Mouse (Mus musculus) midbrain, embryonic 14.5 days (tissue): ENCODE measurements at regions not wholly inside any gene's neighbourhood (a gene's known extent, or its start where the extent isn't known, plus 50 kb on each side); places are given as distances from the start of the nearest gene placed in this dataset.
A peak's percentile ranks its signal among the peaks of the same experiment; 100 is the strongest.

Experiments used
- ATAC-seq: fragments of 200-750 bp; cut with Nextera tagmentation; 2 replicates; pipeline ENCODE4 v1.8.0; 2017; ENCODE audit warnings: moderate number of reproducible peaks, moderate library complexity; ENCODE audit not compliant: low FRiP score, low TSS enrichment
- DNase-seq: peaks from one replicate; pipeline ENCODE4 v3.0.0-alpha.2; 2015
- H3K27ac ChIP-seq: fragments of 300-500 bp; sonication (generic); replicated peaks from 2 replicates; pipeline ENCODE4 v1.5.1; 2014; ENCODE audit warnings: mild to moderate bottlenecking, low read depth, low read length, moderate library complexity
- H3K27me3 ChIP-seq: fragments of 300-500 bp; sonication (generic); 2 replicates; pipeline ENCODE4 v1.6.1; 2014; ENCODE audit warnings: low read length, control low read depth, mixed read lengths; ENCODE audit not compliant: control insufficient read depth, insufficient read depth
- H3K36me3 ChIP-seq: fragments of 300-500 bp; sonication (generic); 2 replicates; pipeline ENCODE4 v1.6.1; 2014; ENCODE audit warnings: low read length, control low read depth; ENCODE audit not compliant: control insufficient read depth, insufficient read depth
- H3K4me1 ChIP-seq: fragments of 300-500 bp; sonication (generic); 2 replicates; pipeline ENCODE4 v1.6.1; 2014; ENCODE audit warnings: mild to moderate bottlenecking, antibody characterized with exemption, low read length, control low read depth; ENCODE audit not compliant: control insufficient read depth, insufficient read depth
- H3K4me2 ChIP-seq: fragments of 300-500 bp; sonication (generic); 2 replicates; pipeline ENCODE4 v1.6.1; 2014; ENCODE audit warnings: mild to moderate bottlenecking, low read length, moderate library complexity
- H3K4me3 ChIP-seq: fragments of 300-500 bp; sonication (generic); replicated peaks from 2 replicates; pipeline ENCODE4 v1.5.1; 2014; ENCODE audit warnings: low read depth, low read length
- H3K9ac ChIP-seq: fragments of 300-500 bp; sonication (generic); replicated peaks from 2 replicates; pipeline ENCODE4 v1.6.1; 2014; ENCODE audit warnings: mild to moderate bottlenecking, low read length, moderate library complexity
- H3K9me3 ChIP-seq: fragments of 300-500 bp; sonication (generic); 2 replicates; pipeline ENCODE4 v1.6.1; 2016; ENCODE audit warnings: low read length, control low read depth, mixed read lengths; ENCODE audit not compliant: control insufficient read depth
- WGBS: fragments of 180-500 bp; shearing (Covaris S2); extraction: QIAGEN DNeasy Blood & Tissue Kit; methylation state at CpG from one replicate; pipeline ENCODE4 v1.1.7; 2014; 5-methylcytosine and 5-hydroxymethylcytosine counted together

DNA sequence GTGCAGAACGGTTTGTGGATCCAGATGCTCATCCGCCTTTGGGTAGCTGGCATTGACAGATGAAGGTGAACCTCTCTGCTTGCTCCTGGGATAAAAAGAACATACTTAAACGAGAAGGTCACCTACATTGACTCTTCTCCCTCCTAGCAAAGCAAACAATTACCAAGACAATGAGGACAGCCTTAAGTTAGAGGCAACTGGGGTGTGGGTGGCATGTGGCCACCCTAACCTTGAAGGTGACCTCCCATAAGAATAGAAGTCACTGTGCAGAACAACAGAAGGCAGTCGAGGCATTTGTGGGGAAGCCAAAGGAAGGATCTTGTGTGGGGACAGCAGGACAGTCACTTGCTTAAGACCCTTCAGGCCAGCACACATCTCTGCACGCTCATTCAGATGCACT lies 119.0 kb upstream of the Ralgapa2 start:
- no peaks in the 10 kb centered on the region for H3K36me3 ChIP-seq
- 72% methylated on average over 5 of the region's 5 CpGs for WGBS
- no peak overlapping the region for H3K4me3 ChIP-seq
- no peak overlapping the region for H3K4me2 ChIP-seq
- DNase-seq (no peak), ATAC-seq (no peak)
- peaks cover 42% of the 10 kb centered on the region for H3K27me3 ChIP-seq
- no peak overlapping the region for H3K27ac ChIP-seq
- no peaks in the 10 kb centered on the region for H3K9me3 ChIP-seq
- H3K9ac ChIP-seq, result no peak overlapping the region
- no peaks in the 10 kb centered on the region for H3K4me1 ChIP-seq

DNA sequence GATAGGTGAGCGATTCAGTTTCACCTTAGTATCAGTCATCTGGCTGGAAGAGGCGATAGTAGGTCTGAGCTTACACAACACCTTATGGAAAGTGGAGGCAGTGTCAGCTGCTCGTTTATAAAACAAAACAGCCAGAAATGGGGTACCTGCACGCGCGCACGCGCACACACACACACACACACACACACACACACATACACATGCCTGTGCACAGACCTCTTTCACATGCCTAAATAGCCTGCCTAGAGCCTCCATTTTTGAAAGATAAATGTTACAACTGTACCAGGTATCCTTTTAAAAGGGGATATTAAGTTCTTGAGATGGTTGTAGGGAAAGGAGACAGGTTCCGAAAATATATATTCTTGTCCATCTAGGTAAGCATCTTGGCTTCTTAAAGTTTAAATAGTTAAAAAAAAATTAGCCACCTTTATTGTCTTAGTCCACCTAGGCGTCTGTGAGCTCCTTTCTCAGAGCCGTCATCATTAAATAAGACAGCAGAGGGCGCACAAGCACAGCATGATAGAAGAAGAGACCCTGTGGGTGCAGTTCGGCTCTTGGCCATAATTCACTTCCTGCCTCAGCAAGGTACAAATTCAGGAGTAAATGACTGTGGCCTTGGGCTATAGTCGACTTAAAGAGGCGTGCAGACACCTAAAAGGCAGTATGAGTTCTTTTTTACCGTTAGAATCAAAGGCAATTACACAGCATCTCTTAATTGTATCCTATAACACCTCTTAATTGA lies 121.4 kb upstream of the Ralgapa2 start:
- Histone ChIP-seq H3K27me3 (peaks cover 51% of the 10 kb centered on the region), H3K4me2 (no peak overlapping the region)

DNA sequence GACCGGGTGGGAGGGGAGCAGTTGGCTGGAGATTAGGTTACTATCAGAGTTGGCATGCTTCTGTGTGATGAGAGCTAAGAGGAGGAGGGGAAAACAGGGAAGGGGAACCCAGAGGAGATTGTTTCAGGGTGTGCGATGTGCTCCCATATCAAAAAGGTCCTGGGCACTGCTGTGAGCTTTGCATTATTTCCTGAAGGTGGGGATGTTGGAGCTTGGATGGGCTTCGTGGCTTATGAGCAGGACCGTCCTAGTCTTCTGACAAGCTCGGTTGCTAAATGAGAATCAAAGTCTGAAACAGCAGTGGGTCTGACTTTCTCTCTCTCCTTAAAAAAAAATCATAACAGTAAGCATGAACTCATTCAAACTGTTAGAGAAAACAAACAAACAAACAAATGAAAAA lies 125.4 kb upstream of the Ralgapa2 start:
- 59% methylated on average over 5 of the region's 5 CpGs for WGBS
- Histone ChIP-seq H3K27ac (no peak overlapping the region), H3K4me2 (no peak overlapping the region), H3K9ac (no peak overlapping the region), H3K27me3 (peaks cover 30% of the 10 kb centered on the region; the same call in 1 of the 2 replicates), H3K9me3 (no peaks in the 10 kb centered on the region), H3K36me3 (no peaks in the 10 kb centered on the region), H3K4me3 (no peak overlapping the region), H3K4me1 (no peaks in the 10 kb centered on the region)
- ATAC-seq (no peak), DNase-seq (peak; percentile 53)

More for the DNA sequence above, 121.4 kb upstream of the Ralgapa2 start:
- Histone ChIP-seq H3K36me3 (no peaks in the 10 kb centered on the region), H3K9ac (no peak overlapping the region), H3K27ac (no peak overlapping the region), H3K9me3 (no peaks in the 10 kb centered on the region), H3K4me1 (no peaks in the 10 kb centered on the region), H3K4me3 (no peak overlapping the region)
- ATAC-seq (peak; percentile 46; the same call in 1 of the 2 replicates), DNase-seq (peak; percentile 94)
- 52% methylated on average over 16 of the region's 16 CpGs for WGBS

DNA sequence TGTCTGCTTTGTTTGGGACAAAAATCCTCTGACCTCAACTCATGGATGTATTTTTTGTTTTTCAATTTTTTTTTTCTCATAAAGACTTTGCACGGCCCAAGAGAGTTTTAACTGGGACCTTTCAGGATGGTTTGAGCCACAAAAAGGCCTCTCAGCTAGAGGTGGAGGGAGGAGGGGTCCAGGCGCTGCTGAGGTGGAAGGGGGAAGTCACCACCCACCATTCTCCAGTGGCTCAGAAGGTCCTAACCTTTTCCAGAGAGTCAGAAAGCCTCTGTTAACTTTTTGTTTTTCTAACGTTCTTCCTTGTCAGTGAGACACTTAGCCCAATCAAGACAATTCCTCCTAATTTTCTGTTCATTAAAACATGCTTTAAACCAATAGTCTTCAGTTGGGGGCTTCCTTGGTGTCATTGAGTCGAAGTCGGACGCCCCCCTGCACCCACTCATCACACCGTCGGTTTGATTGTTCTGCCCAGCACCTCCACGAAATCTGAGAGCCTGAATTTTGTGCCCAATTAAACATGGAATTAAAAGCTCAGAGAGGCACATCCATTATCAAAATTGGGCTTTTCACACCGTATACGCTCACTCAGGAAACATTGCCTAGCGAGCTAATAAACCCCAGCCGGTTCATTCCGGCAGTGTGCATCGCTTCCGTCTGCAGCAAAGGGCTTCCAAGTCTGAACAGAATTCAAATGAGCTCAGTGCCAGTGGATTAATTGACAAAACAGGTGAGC lies 134.3 kb upstream of the Ralgapa2 start:
- ATAC-seq, result no peak
- no peaks in the 10 kb centered on the region for H3K27me3 ChIP-seq

DNA sequence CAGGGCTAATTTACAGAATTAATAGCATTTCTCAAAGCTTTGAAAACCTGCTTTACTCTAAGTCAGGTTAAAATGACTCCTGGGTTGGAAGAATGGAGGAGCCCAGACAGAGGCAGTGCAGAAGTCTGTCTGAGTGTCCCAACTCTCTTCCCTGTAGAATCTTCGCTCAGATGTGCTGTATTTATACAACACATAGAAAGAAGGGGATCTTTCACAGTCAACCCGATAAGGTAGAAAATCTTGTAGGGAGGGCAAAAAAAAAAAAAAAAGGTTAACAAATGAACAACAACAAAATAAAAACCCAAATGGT lies 134.8 kb upstream of the Ralgapa2 start:
- Histone ChIP-seq H3K27me3 (no peaks in the 10 kb centered on the region), H3K4me1 (no peaks in the 10 kb centered on the region), H3K9ac (no peak overlapping the region), H3K9me3 (no peaks in the 10 kb centered on the region), H3K36me3 (no peaks in the 10 kb centered on the region), H3K27ac (no peak overlapping the region), H3K4me2 (no peak overlapping the region), H3K4me3 (no peak overlapping the region)
- DNase-seq (no peak), ATAC-seq (no peak)
- WGBS, result 90% methylated on average over 2 of the region's 2 CpGs

More for the DNA sequence above, 134.3 kb upstream of the Ralgapa2 start:
- WGBS, result 20% methylated on average over 16 of the region's 16 CpGs
- DNase-seq, result peak; percentile 71
- Histone ChIP-seq H3K27ac (no peak overlapping the region), H3K4me2 (peak overlapping the region; percentile 13; the same call in 1 of the 2 replicates), H3K4me1 (no peaks in the 10 kb centered on the region), H3K9me3 (no peaks in the 10 kb centered on the region), H3K4me3 (no peak overlapping the region), H3K36me3 (no peaks in the 10 kb centered on the region), H3K9ac (no peak overlapping the region)

DNA sequence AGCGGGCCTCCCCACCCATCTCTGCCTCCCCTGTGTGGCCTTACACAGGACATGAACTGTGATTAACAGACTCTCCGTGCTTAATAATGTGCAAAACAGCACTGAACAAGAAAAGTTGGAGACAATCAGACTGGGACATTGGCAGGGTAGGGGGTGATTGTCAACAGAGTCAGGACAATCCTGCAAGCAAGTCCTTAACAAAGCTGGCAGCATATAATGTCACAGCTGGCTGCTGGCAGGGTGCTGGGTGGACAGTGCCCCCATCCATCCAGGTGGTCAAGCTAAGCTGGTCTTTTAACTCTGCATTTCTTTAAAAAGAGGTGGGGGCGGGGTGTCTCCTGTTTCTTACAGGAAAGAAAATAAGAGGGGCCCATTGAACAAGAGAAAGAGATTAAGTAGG lies 149.2 kb upstream of the Ralgapa2 start:
- no peak overlapping the region for H3K27ac ChIP-seq
- no peak for DNase-seq
- no peak overlapping the region for H3K4me2 ChIP-seq
- H3K9ac ChIP-seq, result no peak overlapping the region
- ATAC-seq, result no peak
- WGBS, result 38% methylated on average over 3 of the region's 3 CpGs
- H3K27me3 ChIP-seq, result peaks cover 10% of the 10 kb centered on the region; the same call in 1 of the 2 replicates
- H3K4me1 ChIP-seq, result no peaks in the 10 kb centered on the region
- H3K9me3 ChIP-seq, result no peaks in the 10 kb centered on the region
- H3K4me3 ChIP-seq, result no peak overlapping the region
- no peaks in the 10 kb centered on the region for H3K36me3 ChIP-seq

DNA sequence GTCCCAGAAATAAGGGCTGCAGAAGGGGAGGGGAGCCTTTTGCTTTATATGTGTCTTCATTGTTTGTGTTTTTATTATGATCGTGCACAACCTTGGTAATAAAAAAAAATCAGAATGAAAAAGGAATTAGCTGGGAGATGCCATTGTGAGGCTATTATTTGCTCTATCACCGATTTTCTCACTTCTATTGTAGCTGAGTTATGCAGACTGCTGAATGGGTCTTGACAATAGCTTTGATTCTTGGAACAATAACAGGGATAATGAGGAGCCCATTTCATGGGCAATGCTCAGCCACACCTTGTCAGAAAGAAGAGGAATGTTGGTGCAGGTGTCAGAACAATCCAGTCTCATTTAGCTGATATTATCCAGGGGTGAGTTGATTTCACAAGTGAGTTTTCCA lies 160.6 kb upstream of the Ralgapa2 start:
- Histone ChIP-seq H3K9me3 (no peaks in the 10 kb centered on the region), H3K4me2 (no peak overlapping the region), H3K27ac (no peak overlapping the region), H3K9ac (no peak overlapping the region), H3K27me3 (no peaks in the 10 kb centered on the region), H3K4me1 (no peaks in the 10 kb centered on the region), H3K36me3 (no peaks in the 10 kb centered on the region), H3K4me3 (no peak overlapping the region)
- DNase-seq (no peak), ATAC-seq (no peak)
- 61% methylated on average over 2 of the region's 2 CpGs for WGBS

DNA sequence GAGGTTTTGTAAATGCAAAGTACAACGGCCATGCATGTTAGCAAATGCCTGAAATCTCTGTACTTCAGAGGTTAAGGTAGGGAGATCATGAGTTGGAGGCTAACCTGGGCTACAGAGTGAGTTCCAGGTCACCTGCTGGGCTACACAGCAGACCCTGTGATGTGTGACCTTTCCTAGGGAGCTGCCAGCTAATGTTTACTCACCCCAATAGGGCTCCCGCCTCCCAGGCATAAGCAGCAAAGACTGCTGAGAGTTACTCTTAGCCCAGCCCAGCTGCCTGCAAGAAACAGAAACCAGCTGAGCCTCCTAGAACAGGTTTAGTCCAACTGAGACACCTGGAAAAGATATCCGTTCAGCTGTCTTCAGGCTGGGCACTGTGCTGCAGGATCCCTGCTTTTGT lies 169.8 kb upstream of the Ralgapa2 start:
- no peaks in the 10 kb centered on the region for H3K9me3 ChIP-seq
- H3K27me3 ChIP-seq, result no peaks in the 10 kb centered on the region
- no peaks in the 10 kb centered on the region for H3K4me1 ChIP-seq
- no peak overlapping the region for H3K4me2 ChIP-seq
- DNase-seq (no peak), ATAC-seq (no peak)
- H3K9ac ChIP-seq, result no peak overlapping the region
- WGBS, result 77% methylated on average over 3 of the region's 3 CpGs
- no peak overlapping the region for H3K4me3 ChIP-seq
- H3K27ac ChIP-seq, result no peak overlapping the region
- H3K36me3 ChIP-seq, result no peaks in the 10 kb centered on the region
